Mouse (Mus musculus): ENCODE data around the gene Cradd.

The Cradd gene

DNA sequence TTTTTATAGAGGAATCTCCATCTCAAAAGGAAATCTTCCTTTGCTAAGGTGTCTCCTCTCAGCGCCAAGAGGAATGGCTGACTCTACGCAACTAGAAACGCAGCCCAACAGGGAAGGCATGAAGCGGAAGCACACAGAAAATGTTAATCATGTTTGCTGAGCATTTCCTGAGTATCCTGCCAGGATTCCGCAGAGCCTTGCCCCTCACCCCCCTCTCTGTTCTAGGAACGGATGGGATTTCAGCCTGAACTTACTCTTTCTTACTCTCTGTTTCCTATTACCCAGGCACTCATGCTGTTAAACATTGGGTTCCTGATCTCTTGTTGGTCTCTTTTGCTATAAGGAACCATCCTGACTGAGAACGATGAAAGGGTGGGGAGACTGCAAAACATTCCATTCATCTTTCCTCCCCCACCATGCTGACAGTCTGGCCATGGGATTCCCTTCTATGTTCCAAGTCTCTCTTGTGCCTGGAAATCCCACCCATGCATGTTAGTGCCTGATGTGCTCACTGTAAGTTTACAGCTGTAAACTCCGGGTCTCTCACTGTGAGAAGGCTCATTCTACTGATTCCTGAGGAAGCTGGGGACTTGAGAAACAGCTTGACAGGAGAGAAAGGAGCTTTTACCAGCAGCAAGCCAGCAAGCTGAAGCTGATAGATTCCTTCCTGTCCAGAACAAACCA, 161.1 kb downstream of the Cradd start:
- DNase-seq (ENCODE audit: low spot score in 2 of 2), result no peak

- DNase-seq (ENCODE audit: low spot score in 2 of 2), result no peak
These were observed 164.2 kb downstream of the Cradd start for GRCm38 (mm10) chr10:95159675-95160256.

DNA sequence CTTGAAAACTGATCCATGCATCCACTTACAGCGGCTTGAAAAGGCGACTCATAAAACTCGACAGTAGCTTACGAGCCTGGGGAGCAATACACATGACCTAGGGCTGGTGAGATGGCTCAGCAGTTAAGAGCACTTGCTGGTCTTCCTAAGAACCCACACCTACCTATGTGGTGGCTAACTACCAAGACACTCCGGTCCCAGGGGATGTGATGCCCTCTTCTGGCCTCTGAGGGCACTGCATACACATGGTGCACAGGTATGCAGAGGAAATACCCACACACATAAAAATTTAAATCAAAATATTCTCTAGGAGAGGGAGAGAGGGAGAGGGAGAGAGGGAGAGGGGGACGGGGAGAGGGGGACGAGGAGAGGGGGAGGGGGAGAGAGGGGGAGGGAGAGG, 167.5 kb downstream of the Cradd start:
- no peak for DNase-seq (ENCODE audit: low spot score in 2 of 2)

GRCm38 (mm10) chr10:95154675-95155074, 169.3 kb downstream of the Cradd start:
- no peak for DNase-seq (ENCODE audit: low spot score in 2 of 2)

- DNase-seq (ENCODE audit: low spot score in 2 of 2), result no peak
These were observed 170.7 kb downstream of the Cradd start for GRCm38 (mm10) chr10:95153224-95153623.

DNA sequence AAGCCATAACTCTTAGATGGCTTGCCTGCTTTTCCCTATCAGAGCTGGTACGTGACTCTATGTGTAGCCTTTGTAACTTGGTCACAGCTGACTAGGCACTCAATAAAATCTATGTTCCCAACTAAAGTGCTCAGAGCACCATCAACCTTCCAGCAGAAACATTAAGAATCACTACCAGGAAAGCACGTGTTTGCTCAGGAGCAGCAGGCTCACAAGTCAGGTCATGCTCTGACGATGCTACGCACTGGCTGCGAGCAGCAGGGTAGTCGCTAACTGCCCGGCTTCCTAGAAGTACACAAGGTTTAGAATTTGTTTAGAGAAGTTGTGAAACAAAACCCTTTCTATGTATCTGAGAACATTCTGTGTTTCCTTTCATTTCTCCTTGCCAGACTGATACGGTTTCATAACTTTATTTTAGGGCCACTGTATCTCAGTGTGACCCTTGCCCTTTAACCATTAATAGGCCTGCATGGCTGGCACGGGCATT, 171.4 kb downstream of the Cradd start:
- no peak for DNase-seq (ENCODE audit: low spot score in 2 of 2)

DNA sequence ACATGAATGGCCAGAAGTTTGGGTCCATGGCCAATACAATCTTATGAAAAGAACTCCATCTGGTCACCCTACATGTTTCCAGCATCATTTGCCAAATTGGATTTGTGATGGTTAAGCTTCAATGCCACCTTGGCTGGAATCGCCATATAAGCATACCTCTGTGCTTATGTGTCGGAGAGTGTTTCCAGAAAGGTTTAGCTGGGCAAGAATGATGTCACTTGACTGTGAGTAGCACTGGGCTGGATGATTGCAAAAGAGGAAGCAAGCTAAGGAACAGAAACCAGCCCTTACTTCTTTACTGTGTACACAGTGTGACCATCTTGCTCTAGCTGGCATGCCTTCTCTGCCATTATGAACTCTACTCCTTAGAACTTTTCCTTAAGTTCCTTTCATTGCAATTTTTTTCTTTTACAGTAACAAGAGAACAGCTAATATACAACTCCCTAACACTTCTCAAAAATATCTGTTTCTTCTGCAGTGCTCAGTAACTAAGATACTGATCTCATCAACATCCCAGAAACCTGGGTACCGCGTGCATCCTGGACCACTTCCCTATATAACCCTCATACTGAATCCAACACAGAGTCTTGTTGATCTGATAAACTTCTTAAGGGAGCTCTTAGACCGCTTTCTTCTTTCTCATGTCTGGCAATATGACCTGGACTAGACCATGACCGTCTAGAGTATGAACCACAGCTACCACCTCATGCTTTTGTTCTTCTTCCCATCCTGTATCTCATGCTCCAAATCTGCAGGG, 172.7 kb downstream of the Cradd start:
- DNase-seq (ENCODE audit: low spot score in 2 of 2), result no peak

DNA sequence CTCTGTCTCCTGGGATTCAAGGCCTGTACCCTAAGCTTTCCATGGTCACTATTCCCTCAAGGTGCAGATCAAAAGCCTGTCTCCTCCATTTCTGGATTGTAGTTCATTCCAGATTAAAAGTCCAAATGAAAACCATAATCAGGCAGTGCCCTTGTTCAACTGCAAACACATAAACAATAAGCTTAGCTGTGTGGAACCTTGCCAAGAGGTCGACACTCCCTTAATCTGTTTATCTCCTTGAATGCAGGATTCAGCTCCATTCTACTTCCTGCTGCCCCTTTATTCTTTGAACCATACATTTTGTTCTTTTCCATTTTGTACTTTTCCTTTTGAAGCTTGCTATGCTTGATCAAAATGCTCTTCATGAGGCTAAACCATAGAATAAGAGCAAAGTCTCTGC, 174.3 kb downstream of the Cradd start:
- no peak for DNase-seq (ENCODE audit: low spot score in 2 of 2)

GRCm38 (mm10) chr10:95148641-95149040, 175.3 kb downstream of the Cradd start:
- DNase-seq (ENCODE audit: low spot score in 2 of 2), result no peak

DNA sequence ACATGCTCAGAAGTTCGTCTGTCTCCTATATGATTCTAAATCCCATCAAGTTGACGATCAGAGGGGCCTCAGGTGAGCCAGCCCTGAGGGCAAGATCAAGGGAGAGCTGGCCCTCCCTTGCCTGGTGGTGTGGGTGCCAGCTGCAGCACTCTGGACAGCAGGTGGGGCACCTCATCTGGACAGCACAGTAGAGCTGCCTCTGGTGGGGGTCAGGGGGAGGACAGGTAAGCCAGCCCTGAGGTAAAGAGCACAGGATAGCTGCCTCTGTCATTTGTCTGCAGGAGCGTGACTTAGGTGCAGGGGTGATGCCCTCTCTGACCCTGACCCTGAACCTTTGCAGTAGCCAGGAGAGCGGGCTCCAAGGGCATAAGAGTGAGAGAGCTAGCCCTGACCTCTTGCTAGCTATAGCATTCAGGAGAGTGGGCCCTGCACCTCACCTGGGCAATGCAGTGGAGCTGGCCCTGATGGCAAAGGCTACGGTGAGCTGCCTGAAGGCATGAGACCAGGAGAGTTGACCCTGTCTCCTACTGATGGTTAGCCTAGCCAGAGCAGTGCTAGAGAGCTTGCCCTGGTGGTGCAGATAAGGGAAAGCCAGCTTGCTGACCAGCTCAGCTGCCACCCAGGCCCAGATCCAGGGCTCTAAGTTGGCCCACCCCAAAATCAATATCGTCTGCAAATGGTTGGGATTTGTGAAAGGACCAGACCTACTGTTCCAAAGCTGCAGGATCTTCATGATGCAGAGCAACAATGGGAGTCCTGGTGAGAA, 176.6 kb downstream of the Cradd start:
- DNase-seq (ENCODE audit: low spot score in 2 of 2), result no peak

DNA sequence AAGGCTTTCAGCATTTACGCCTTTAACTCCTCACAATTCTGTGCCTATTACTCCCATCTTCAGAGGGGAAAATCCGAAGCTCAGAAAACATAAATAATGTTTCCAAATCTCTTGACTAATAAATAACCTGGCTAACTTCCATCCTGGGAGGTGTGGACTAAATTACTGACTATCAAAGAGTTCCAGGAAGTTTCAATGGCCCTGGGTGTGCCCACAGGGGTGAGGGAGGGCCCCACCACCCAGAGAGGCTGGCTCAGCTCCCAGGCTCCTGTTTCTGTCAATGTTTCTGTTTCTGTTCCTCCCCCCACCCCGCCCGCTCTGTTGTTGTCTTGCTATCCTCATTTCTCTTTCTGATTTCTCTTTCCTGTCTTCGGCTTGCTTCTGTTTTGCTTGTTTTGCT, 177.4 kb downstream of the Cradd start:
- peak in 1 of 2 experiments; percentile 36 for DNase-seq (ENCODE audit: low spot score in 2 of 2)

DNA sequence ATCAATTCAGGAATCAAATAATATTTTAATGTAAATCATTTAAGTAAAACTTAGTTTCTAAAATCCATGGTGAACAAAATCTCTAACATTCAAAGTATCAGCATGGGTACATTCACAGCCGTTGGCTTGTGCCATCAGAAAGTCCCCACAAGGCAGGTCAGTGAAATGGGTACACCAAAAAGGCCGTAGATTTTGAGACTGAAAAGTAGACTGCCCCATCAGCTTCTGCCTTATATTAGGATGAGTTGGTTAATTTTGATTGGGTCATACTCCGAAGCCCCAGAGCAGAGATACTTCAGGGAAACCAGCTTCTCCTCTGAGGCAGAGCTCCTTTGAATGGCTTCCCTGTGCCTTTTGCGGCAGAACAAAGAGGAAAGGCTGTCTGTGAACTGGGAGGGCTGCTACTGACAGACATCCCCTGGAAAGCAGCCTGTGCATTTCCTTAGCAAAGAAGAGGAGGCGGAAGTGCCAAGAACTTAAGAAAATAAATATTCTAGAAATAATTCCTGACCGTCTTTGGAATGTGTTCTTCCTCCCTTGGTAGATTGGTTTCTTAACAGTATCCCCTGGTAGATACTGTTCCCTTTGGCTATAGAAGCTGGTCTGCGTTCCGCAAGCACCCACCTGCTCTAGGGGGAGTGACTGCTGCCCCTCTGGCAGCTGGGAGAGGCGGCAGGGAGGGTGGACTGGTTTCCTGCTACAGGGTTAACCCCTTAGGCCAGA, 178.6 kb downstream of the Cradd start:
- DNase-seq (ENCODE audit: low spot score in 2 of 2), result no peak

- no peak for DNase-seq (ENCODE audit: low spot score in 2 of 2)
These were observed 179.4 kb downstream of the Cradd start for GRCm38 (mm10) chr10:95144414-95145130.

- DNase-seq (ENCODE audit: low spot score in 2 of 2), result no peak
These were observed 180.4 kb downstream of the Cradd start for GRCm38 (mm10) chr10:95143446-95144114.

GRCm38 (mm10) chr10:95142844-95143435, 181.0 kb downstream of the Cradd start:
- peak; percentile 11 to 42 for DNase-seq (ENCODE audit: low spot score in 2 of 2)

DNA sequence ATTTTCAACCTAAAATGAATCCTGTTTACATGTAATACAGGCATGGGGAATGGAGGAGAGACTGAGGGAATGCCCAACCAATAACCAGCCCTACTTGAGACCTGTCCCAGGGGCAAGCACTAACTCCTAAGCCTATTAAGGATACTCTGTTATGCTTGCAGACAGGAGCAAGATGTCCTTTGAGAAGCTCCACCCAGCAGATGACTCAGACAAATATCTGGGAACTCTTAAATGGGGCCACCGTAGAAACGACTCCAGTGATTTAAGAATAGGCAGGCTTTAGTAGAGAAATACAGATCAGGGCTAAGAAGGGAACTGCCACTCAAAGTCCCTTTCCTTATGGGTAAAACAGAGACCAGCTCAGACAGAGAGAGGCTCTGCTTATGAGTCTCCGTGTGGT, 182.9 kb downstream of the Cradd start:
- DNase-seq (ENCODE audit: low spot score in 2 of 2), result no peak

DNA sequence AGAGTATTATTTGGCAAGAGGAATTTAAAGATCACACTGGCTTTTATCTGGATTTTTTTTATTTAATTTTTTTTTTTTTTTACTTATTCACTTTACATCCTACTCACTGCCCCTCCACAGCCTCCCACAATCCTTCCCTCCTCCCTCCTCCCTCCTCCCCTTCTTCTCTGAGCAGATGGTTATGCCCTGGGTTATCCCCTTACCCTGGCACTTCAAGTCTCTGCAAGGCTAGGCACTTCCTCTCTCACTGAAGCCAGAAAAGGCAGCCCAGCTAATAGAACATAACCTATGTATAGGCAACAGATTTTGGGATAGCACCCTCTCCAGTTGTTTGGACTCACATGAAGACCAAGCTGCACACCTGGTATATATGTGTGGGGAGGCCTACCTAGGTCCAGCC, 183.7 kb downstream of the Cradd start:
- no peak for DNase-seq (ENCODE audit: low spot score in 2 of 2)

- DNase-seq (ENCODE audit: low spot score in 2 of 2), result peak in 1 of 2 experiments; percentile 52
These were observed 184.3 kb downstream of the Cradd start for GRCm38 (mm10) chr10:95139645-95140044.

DNA sequence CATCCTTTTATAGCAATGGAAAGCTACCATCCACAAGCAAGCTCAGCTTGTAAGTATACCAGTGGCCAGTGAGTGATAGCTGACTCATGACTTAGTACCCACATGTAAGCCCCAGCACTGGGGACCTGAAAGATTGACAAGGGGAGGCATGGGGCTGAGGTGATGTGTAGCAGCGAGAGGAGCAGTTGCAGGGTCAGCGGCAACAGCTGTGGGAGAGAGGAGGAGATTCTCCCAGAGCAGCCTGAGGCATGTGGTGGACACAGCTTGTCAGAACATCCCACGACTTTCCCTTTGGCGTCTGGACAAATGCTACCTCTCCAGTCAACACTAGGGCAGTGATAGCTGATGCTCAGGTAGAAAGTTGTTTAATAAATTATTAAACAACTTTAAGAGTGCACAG, 190.9 kb downstream of the Cradd start:
- DNase-seq (ENCODE audit: low spot score in 2 of 2), result no peak

Data from urinary bladder, adult 18-20 months (tissue).